Mouse (Mus musculus) kidney, adult 2 months (tissue): ENCODE measurements around the gene Dnajc1. TPM values are rescaled to one million over a fixed set of nuclear protein-coding genes. Genes with fewer than 3 reads are reported as not detected.

Experiments
- DNase-seq: peaks from one replicate; pipeline ENCODE4 v3.0.0; 2021
- H3K27ac ChIP-seq: fragments of 200-500 bp; 2 replicates; pipeline ENCODE4 v1.5.1; 2012; ENCODE audit warnings: low read depth, low read length, control low read depth, inconsistent platforms; ENCODE audit not compliant: insufficient read depth
- H3K27me3 ChIP-seq: fragments of 200-500 bp; replicated peaks from 2 replicates; pipeline ENCODE4 v1.6.1; 2012; ENCODE audit warnings: mild to moderate bottlenecking, moderate library complexity, low read length, inconsistent platforms; ENCODE audit not compliant: control insufficient read depth, insufficient read depth
- H3K36me3 ChIP-seq: fragments of 200-500 bp; 2 replicates; pipeline ENCODE4 v1.6.1; 2012; ENCODE audit warnings: mild to moderate bottlenecking, moderate library complexity, low read length, inconsistent platforms; ENCODE audit not compliant: control insufficient read depth, insufficient read depth
- H3K4me1 ChIP-seq: fragments of 200-500 bp; 2 replicates; pipeline ENCODE4 v1.6.1; 2011; ENCODE audit warnings: low read length; ENCODE audit not compliant: control insufficient read depth, insufficient read depth
- H3K4me3 ChIP-seq: fragments of 200-500 bp; 2 replicates; pipeline ENCODE4 v1.5.1; 2011; ENCODE audit warnings: mild to moderate bottlenecking, low read depth, low read length, control low read depth; ENCODE audit not compliant: insufficient read depth
- CTCF ChIP-seq: fragments of 200-500 bp; conservative IDR thresholded peaks from 2 replicates; pipeline ENCODE4 v1.5.1; 2011; ENCODE audit warnings: low read depth, mild to moderate bottlenecking, control low read depth, low read length, moderate library complexity, mixed read lengths; ENCODE audit not compliant: insufficient read depth, insufficient read length
- POLR2A ChIP-seq: fragments of 200-500 bp; IDR thresholded peaks from one replicate; pipeline ENCODE4 v1.6.1; 2011; ENCODE audit warnings: low read depth, low read length, control low read depth
- WGBS: fragments of 180-500 bp; shearing (Covaris S2); methylation state at CpG from one replicate; pipeline ENCODE4 v1.1.7; 2018; 5-methylcytosine and 5-hydroxymethylcytosine counted together
- polyA plus RNA-seq: library from polyadenylated mRNA; depleted of rRNA; stranded (reverse); fragments of >200 nt; gene quantifications from 2 replicates; pipeline ENCODE4 v1.2.3, GENCODE M21; 2012

Dnajc1 gene
- polyA plus RNA-seq, 1 experiment: 10.8 TPM

DNA sequence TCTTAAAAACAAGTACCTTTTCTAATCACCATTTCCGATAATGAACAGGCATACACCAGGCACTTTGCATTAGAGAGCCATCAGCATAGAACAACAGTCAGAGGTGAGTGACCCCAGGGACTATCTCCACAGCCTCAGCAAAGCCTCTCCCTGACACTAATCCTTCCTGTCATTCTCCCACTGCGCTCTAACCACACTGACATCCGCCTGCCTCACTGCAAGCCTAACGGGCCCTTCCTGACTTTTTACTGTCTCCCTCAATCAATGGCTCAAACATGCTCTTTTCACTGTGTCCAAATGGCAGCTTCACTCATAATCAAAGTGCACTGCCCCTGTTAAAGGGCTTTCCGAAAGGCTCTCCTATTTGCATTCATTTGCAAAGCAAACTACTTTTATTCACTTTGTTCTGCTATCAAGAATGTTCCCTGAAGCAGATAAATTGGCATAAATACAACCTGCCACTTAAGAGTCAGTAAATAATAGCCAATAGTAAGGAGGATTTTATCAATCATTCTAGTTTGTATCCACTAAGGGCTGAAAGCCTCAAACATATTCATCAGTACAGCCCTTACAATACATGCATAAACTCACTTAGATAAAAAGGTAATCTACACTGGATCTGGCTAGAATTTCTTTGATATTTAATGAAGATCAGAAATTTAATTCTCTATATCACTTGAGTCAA lies 159.6 kb downstream of the Dnajc1 start:
- no peak for DNase-seq
- 54% methylated on average over 5 of the region's 5 CpGs for WGBS
- H3K4me3 ChIP-seq: no peak overlapping the region
- H3K4me1 ChIP-seq: no peaks in the 10 kb centered on the region
- H3K27me3 ChIP-seq: no peaks in the 10 kb centered on the region
- no peaks in the 10 kb centered on the region; the same call in 1 of the 2 replicates for H3K36me3 ChIP-seq
- TF ChIP-seq CTCF (no peak), POLR2A (no peak)
- no peak overlapping the region for H3K27ac ChIP-seq

DNA sequence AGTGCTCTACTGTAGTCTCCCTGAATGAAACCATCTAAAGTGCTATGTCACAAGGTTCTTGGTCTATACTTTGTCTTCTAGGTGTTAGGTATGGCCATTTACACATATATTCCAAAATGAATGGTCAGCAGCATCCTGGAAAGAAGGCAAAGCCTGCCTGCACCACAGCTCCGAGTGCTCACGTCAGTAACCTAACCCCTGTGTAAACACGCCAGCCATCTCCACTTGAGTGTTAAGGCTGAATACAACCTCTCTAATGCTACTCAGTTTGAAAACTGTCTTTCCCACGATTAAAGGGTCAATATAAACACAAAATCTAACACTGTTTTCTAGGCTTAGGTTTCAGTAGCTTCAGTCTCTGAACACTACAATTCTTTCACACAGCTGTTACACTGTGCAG lies 161.5 kb downstream of the Dnajc1 start:
- 79% methylated on average over 4 of the region's 4 CpGs for WGBS
- TF ChIP-seq CTCF (no peak), POLR2A (no peak)
- Histone ChIP-seq H3K36me3 (no peaks in the 10 kb centered on the region; the same call in 1 of the 2 replicates), H3K4me3 (no peak overlapping the region), H3K27me3 (no peaks in the 10 kb centered on the region), H3K27ac (no peak overlapping the region), H3K4me1 (no peaks in the 10 kb centered on the region)
- DNase-seq: no peak

DNA sequence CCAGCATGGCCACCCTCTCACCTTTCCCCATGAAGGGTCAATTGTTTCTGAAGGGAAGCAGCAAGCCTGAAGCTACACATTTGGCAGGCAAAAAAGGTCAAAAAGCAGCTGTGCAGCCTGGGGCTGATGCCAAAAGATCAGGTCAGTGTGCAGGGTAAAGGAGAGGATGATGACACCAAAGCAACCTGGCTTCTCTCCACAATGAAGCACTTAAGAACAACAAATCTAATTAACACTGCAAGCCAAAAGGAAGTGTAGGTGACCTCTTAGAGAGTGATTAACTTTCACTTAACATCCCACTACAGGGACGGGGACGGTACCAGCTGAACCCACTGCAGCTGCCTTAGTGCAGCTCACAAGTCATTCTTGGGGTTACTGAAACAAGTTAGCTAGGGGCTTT lies 163.4 kb downstream of the Dnajc1 start:
- no peak overlapping the region for H3K27ac ChIP-seq
- no peaks in the 10 kb centered on the region; the same call in 1 of the 2 replicates for H3K36me3 ChIP-seq
- WGBS: 17% methylated on average over 2 of the region's 2 CpGs
- no peak for TF ChIP-seq CTCF
- no peak for TF ChIP-seq POLR2A
- no peaks in the 10 kb centered on the region for H3K4me1 ChIP-seq
- DNase-seq: peak; percentile 71
- no peak overlapping the region for H3K4me3 ChIP-seq
- H3K27me3 ChIP-seq: no peaks in the 10 kb centered on the region

DNA sequence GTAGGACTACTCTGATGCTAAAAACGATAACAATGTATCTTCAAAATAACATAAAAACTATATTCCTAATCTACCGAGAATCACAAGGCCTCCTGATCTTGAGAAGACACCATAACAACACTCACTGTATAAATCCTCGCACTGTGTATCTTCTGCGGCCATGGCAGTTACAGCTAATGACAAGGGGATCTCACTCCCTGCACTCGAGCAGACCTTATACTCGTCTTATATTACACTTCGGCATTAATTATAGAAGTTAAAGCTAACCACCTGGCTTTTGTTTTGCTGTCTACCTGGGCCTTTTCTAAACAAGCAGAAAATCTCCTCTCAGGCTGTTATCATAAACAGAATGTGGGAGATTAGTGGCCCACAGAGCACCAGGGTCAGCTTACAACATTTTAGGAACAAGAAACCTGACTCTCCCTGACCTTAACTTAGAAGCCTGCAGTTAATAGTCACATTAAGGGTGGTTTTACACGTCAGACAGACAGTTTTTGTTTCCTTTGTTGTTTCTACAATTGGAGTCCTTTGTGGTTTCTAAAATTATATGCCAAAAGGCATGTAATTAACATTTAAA lies 164.1 kb downstream of the Dnajc1 start:
- 76% methylated on average over 8 of the region's 8 CpGs for WGBS
- no peaks in the 10 kb centered on the region for H3K27me3 ChIP-seq
- no peaks in the 10 kb centered on the region for H3K4me1 ChIP-seq
- H3K27ac ChIP-seq: no peak overlapping the region
- TF ChIP-seq CTCF (no peak), POLR2A (no peak)
- H3K4me3 ChIP-seq: no peak overlapping the region
- no peak for DNase-seq
- H3K36me3 ChIP-seq: no peaks in the 10 kb centered on the region; the same call in 1 of the 2 replicates

DNA sequence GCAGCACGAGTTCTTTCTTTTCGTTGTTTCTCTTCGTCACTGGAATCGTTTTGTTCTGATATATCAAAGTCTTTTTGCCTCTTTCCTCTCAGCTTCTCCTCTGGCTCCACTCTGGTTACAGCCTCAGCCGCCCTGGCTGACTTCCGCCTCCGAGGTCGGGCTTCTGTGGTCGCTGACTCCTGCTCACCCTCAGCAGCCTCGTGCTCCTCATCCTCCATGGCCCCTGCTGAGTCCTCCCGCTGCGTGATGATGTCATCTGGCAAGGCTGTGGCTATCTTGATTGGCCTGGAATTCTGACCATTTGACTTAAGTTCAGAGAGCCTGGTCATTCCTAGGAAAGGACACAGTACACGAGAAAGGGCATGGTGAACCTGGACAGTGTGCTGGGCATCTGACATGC lies 173.1 kb downstream of the Dnajc1 start:
- H3K36me3 ChIP-seq: no peaks in the 10 kb centered on the region
- WGBS: 53% methylated on average over 13 of the region's 13 CpGs
- no peak for DNase-seq
- no peak overlapping the region for H3K27ac ChIP-seq
- no peak overlapping the region for H3K4me3 ChIP-seq
- no peaks in the 10 kb centered on the region for H3K4me1 ChIP-seq
- no peaks in the 10 kb centered on the region for H3K27me3 ChIP-seq
- TF ChIP-seq POLR2A (no peak), CTCF (no peak)

DNA sequence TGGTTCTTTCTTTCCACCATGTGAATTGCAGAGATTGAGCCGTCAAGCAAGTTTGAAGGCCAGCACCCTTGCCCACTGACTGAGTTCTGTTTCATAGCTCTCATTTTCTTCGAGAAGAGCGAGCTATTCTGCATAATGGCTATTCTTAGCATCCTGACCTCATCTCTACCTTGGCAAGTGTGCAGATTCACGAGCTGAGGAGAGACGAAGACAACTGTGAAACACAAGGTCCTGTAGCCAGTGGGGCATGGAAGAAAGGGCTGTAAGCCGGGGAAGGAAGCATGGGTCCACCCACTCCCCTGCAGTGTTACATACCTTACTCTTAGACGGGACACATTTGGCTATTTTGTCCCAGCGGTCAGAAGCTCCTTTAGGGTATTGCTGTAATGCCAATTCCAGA lies 173.5 kb downstream of the Dnajc1 start:
- H3K4me1 ChIP-seq: no peaks in the 10 kb centered on the region
- 45% methylated on average over 8 of the region's 8 CpGs for WGBS
- no peak for TF ChIP-seq CTCF
- TF ChIP-seq POLR2A: no peak
- H3K27ac ChIP-seq: no peak overlapping the region
- H3K36me3 ChIP-seq: no peaks in the 10 kb centered on the region
- no peak overlapping the region for H3K4me3 ChIP-seq
- no peak for DNase-seq
- no peaks in the 10 kb centered on the region for H3K27me3 ChIP-seq

DNA sequence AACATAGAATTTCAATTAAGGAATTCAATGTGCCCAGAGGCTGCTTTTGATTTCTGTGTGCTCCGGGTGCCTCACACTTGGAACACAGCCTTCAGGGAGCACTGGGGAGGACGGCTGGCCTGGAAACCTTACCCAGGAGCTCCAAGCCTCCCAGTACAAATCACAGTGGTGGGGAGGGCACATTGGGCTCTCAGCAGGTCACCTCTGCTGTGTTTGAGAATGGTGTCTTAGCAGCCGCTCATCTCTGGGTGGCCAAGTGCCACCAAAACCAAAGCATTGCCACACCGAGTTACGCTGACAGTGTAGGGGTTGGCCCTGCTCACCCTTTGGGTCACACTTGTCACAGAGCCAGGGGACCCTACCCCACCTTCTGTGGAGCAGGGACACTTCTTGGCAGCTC lies 174.1 kb downstream of the Dnajc1 start:
- no peak overlapping the region for H3K27ac ChIP-seq

More for the DNA sequence above, 174.1 kb downstream of the Dnajc1 start:
- Histone ChIP-seq H3K36me3 (peaks cover 3% of the 10 kb centered on the region; the same call in 1 of the 2 replicates), H3K4me3 (no peak overlapping the region), H3K4me1 (no peaks in the 10 kb centered on the region), H3K27me3 (no peaks in the 10 kb centered on the region)
- no peak for TF ChIP-seq CTCF
- DNase-seq: peak; percentile 32
- WGBS: 64% methylated on average over 5 of the region's 5 CpGs
